Mouse (Mus musculus) testis, adult 2 months (tissue): ENCODE data around the gene Tmc6.

ENCODE experiments used
- CTCF ChIP-seq: fragments of 200-500 bp; IDR thresholded peaks from 2 replicates; pipeline ENCODE4 v1.5.1; 2012; ENCODE audit warnings: low read depth, mild to moderate bottlenecking, inconsistent platforms, low read length, moderate library complexity; ENCODE audit not compliant: control insufficient read depth, insufficient read depth, insufficient replicate concordance
- POLR2A ChIP-seq: fragments of 200-500 bp; IDR thresholded peaks from 2 replicates; pipeline ENCODE4 v1.6.1; 2012; ENCODE audit warnings: low read depth, mild to moderate bottlenecking, inconsistent platforms, low read length, moderate library complexity; ENCODE audit not compliant: control insufficient read depth

GRCm38 (mm10) chr11:117765361-117765760, 16.6 kb downstream of the Tmc6 start:
- TF ChIP-seq CTCF (no peak), POLR2A (no peak)
